Mouse (Mus musculus) urinary bladder, postnatal 36 days (tissue): ENCODE measurements at regions not wholly inside any gene's neighbourhood (a gene's known extent, or its start where the extent isn't known, plus 50 kb on each side); places are given as distances from the start of the nearest gene placed in this dataset.
"Not testable (repeated sequence)": the region's sequence is repeated elsewhere in the genome, so short reads cannot be mapped to it uniquely, and the experiment has no call there.

Experiments used
- DNase-seq, 2 experiments: peaks; one replicate each; pipeline ENCODE4 v3.0.0; 2022; ENCODE audit warnings: low spot score in 2 of 2, mixed read lengths in 1 of 2

DNA sequence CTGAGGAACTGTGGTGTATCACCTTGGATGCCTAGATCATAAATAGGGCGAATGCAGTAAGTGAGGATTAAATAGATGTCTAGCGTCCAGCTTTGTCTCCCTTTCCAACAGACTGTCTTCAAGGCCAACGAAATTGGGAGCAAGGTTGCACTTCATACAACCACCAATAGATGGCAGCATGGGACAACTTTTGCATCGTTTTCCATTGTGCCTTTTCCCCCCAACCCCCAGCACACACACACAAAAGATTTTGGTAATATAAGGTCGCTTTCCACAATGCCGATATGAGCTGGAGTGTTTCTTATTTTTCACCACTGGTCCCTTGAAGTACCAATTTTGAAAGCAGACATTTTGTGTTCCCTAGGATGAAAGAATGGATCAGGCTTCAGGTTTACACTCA lies 304.7 kb downstream of the BC048507 start:
- peak in 1 of 2 experiments; percentile 3 for DNase-seq

GRCm38 (mm10) chr13:68173456-68173855 lies 310.3 kb downstream of the BC048507 start:
- DNase-seq: not testable (repeated sequence)
